Mouse (Mus musculus): ENCODE measurements around the gene Fbxo46. TPM values are rescaled to one million over a fixed set of nuclear protein-coding genes. Genes with fewer than 3 reads are reported as not detected.

The Fbxo46 gene
- polyA plus RNA-seq, 1 experiment: 29.2 TPM

DNA sequence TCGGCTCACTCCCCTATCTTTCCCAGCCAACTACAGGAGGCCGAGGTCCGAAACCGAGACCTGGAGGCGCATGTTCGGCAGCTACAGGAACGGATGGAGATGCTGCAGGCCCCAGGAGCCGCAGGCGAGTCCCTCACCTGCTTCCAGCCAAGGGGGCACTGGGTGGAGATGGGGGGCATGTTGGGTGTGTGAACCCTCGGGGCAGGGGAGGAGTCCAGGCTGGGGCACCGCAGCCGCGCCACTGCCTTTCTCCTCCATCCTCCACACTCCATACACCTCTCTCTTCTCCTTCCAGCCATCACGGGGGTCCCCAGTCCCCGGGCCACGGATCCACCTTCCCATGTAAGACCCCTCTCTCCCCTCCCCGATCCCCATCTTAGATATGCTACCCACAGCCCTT, 27.7 kb upstream of the Fbxo46 start:
- no peak for DNase-seq
- Histone ChIP-seq H3K4me3 (ENCODE audit: control insufficient read depth, insufficient read depth, low read length) (no peak overlapping the region), H3K36me3 (ENCODE audit: control insufficient read depth, insufficient read depth, low read length) (no peaks in the 10 kb centered on the region), H3K4me1 (replicated peaks; ENCODE audit: control insufficient read depth, insufficient read depth, low read length) (peaks cover 26% of the 10 kb centered on the region), H3K27me3 (ENCODE audit: control insufficient read depth, insufficient read depth, low read length) (peaks cover 18% of the 10 kb centered on the region), H3K27ac (ENCODE audit: control insufficient read depth, insufficient read depth, low read length) (no peak overlapping the region)
- WGBS: 78% methylated on average over 17 of the region's 17 CpGs
- TF ChIP-seq POLR2A (IDR thresholded peaks at IDR 0.05; ENCODE audit: control insufficient read depth, extremely low read depth, insufficient read depth, low read length, poor library complexity): no peak
- no peak for TF ChIP-seq CTCF (IDR thresholded peaks at IDR 0.05; ENCODE audit: borderline replicate concordance, control insufficient read depth, extremely low read depth, insufficient read depth, low read length, poor library complexity)

- peak; percentile 38 for DNase-seq
- peaks cover 26% of the 10 kb centered on the region for H3K4me1 ChIP-seq (replicated peaks; ENCODE audit: control insufficient read depth, insufficient read depth, low read length)
- no peaks in the 10 kb centered on the region for H3K36me3 ChIP-seq (ENCODE audit: control insufficient read depth, insufficient read depth, low read length)
- 15% methylated on average over 38 of the region's 38 CpGs for WGBS
- H3K4me3 ChIP-seq (ENCODE audit: control insufficient read depth, insufficient read depth, low read length): no peak overlapping the region
- H3K27ac ChIP-seq (ENCODE audit: control insufficient read depth, insufficient read depth, low read length): no peak overlapping the region
- TF ChIP-seq CTCF (IDR thresholded peaks at IDR 0.05; ENCODE audit: borderline replicate concordance, control insufficient read depth, extremely low read depth, insufficient read depth, low read length, poor library complexity) (no peak), POLR2A (IDR thresholded peaks at IDR 0.05; ENCODE audit: control insufficient read depth, extremely low read depth, insufficient read depth, low read length, poor library complexity) (no peak)
- peaks cover 18% of the 10 kb centered on the region for H3K27me3 ChIP-seq (ENCODE audit: control insufficient read depth, insufficient read depth, low read length)
These were observed 27.1 kb upstream of the Fbxo46 start for GRCm38 (mm10) chr7:19092381-19093173.

GRCm38 (mm10) chr7:19093174-19093521, 26.5 kb upstream of the Fbxo46 start:
- Histone ChIP-seq H3K4me3 (ENCODE audit: control insufficient read depth, insufficient read depth, low read length) (peak overlapping the region; percentile 37), H3K4me1 (replicated peaks; ENCODE audit: control insufficient read depth, insufficient read depth, low read length) (peaks cover 26% of the 10 kb centered on the region), H3K27me3 (ENCODE audit: control insufficient read depth, insufficient read depth, low read length) (peaks cover 18% of the 10 kb centered on the region), H3K36me3 (ENCODE audit: control insufficient read depth, insufficient read depth, low read length) (no peaks in the 10 kb centered on the region), H3K27ac (ENCODE audit: control insufficient read depth, insufficient read depth, low read length) (no peak overlapping the region)
- WGBS: 1% methylated on average over 10 of the region's 15 CpGs
- DNase-seq: peak; percentile 93
- TF ChIP-seq POLR2A (IDR thresholded peaks at IDR 0.05; ENCODE audit: control insufficient read depth, extremely low read depth, insufficient read depth, low read length, poor library complexity) (no peak), CTCF (IDR thresholded peaks at IDR 0.05; ENCODE audit: borderline replicate concordance, control insufficient read depth, extremely low read depth, insufficient read depth, low read length, poor library complexity) (peak; percentile 98)

- peaks cover 18% of the 10 kb centered on the region for H3K27me3 ChIP-seq (ENCODE audit: control insufficient read depth, insufficient read depth, low read length)
- no peaks in the 10 kb centered on the region for H3K36me3 ChIP-seq (ENCODE audit: control insufficient read depth, insufficient read depth, low read length)
- H3K4me1 ChIP-seq (replicated peaks; ENCODE audit: control insufficient read depth, insufficient read depth, low read length): peaks cover 26% of the 10 kb centered on the region
- peak; percentile 93 for DNase-seq
- H3K27ac ChIP-seq (ENCODE audit: control insufficient read depth, insufficient read depth, low read length): peak overlapping the region; percentile 48; the same call in 1 of the 2 replicates
- H3K4me3 ChIP-seq (ENCODE audit: control insufficient read depth, insufficient read depth, low read length): peak overlapping the region; percentile 79
- peak; percentile 79 for TF ChIP-seq POLR2A (IDR thresholded peaks at IDR 0.05; ENCODE audit: control insufficient read depth, extremely low read depth, insufficient read depth, low read length, poor library complexity)
- no peak for TF ChIP-seq CTCF (IDR thresholded peaks at IDR 0.05; ENCODE audit: borderline replicate concordance, control insufficient read depth, extremely low read depth, insufficient read depth, low read length, poor library complexity)
- under 1% methylated on average over 45 of the region's 45 CpGs for WGBS
These were observed 25.9 kb upstream of the Fbxo46 start for GRCm38 (mm10) chr7:19093537-19094385.

DNA sequence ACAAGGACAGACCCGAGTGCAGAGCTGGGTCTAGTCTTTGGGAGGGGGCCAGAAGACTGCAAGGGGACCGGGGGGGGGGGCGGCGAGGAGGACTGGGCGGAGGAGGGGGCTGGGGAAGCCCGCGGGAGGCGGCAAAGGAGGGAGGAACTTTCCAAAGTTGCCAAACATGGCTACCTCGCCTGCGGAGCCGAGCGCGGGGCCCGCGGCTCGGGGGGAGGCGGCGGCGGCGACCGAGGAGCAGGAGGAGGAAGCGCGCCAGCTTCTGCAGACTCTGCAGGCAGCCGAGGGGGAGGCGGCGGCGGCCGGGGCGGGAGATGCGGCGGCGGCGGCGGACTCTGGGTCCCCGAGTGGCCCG, 25.2 kb upstream of the Fbxo46 start, which contains the start of gene Six5:
Six5 (plus strand) TSS at position 124 of the 355 bp plus-strand sequence.
- TF ChIP-seq CTCF (IDR thresholded peaks at IDR 0.05; ENCODE audit: borderline replicate concordance, control insufficient read depth, extremely low read depth, insufficient read depth, low read length, poor library complexity) (no peak), POLR2A (IDR thresholded peaks at IDR 0.05; ENCODE audit: control insufficient read depth, extremely low read depth, insufficient read depth, low read length, poor library complexity) (no peak; the same call in 1 of the 2 replicates)
- H3K27ac ChIP-seq (ENCODE audit: control insufficient read depth, insufficient read depth, low read length): peak within 1 kb of the TSS; percentile 48; the same call in 1 of the 2 replicates
- H3K36me3 ChIP-seq (ENCODE audit: control insufficient read depth, insufficient read depth, low read length): no peaks in the 10 kb centered on the region
- peaks cover 26% of the 10 kb centered on the region for H3K4me1 ChIP-seq (replicated peaks; ENCODE audit: control insufficient read depth, insufficient read depth, low read length)
- peak within 1 kb of the TSS; percentile 79 for H3K4me3 ChIP-seq (ENCODE audit: control insufficient read depth, insufficient read depth, low read length)
- peaks cover 18% of the 10 kb centered on the region for H3K27me3 ChIP-seq (ENCODE audit: control insufficient read depth, insufficient read depth, low read length)
- WGBS: under 1% methylated on average over 35 of the region's 36 CpGs
- peak; percentile 65 for DNase-seq
